Mouse (Mus musculus): ENCODE measurements at regions not wholly inside any gene's neighbourhood (a gene's known extent, or its start where the extent isn't known, plus 50 kb on each side); places are given as distances from the start of the nearest gene placed in this dataset. TPM values are rescaled to one million over a fixed set of nuclear protein-coding genes. Genes with fewer than 3 reads are reported as not detected.

DNA sequence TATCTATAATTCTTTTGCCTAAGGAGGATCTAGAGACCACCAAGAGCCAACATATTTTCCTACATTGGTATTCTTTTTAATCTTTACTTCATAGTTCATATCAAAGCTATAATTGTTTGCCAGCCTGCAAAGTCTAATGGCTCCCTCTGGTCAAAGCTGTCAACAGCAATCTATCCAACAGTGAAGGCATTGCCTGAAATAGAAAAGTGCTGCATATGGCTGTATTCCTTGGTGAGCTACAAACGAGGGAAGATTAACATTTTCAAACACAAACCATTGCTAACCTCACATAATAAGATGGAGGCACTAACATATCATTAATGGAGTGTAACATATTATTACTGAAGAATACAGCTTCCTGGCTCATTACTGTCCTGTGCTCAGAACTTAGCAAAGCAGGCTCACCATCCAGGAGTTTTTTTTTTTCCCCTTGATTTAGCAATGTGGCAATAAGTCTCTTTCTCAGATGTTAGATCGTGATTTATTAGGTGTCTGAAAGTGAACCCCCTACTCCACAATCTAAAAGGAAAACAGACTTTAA is 66.3 kb upstream of the Sema3a start:
- TF ChIP-seq CTCF (IDR thresholded peaks at IDR 0.05), result no peak
- H3K4me3 ChIP-seq, result no peak overlapping the region
- intact Hi-C loops (cut with DNase I), result no loop called here
- no peak overlapping the region for H3K27ac ChIP-seq
- no peak for DNase-seq

DNA sequence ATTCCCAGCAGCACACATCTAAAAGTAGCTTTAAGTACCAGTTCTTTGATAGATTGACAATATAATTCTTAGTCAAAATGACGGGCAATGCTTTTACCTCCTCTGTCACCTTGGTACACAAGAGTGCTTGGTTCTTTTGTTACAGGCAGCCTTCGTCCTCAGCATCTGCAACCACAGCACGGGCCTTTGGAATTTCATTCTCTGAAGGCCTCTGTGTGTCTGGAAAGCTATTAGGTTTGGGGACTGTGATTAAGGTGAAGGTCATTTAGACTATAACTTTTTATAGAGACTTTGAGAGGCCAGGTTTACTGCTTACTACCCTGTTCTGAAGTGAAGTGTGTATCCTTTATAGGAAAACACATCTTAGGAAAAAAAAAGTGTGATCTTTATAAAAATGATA is 58.3 kb upstream of the Sema3a start:
- no peak overlapping the region for H3K27ac ChIP-seq
- DNase-seq, result no peak
- H3K4me3 ChIP-seq, result no peak overlapping the region
- intact Hi-C loops (cut with DNase I), result no loop called here
- no peak for TF ChIP-seq CTCF (IDR thresholded peaks at IDR 0.05)

Small RNAs in the stretch of these regions (microRNA-seq; reads per million reads assigned to microRNA genes)
- gene Gm23243, result not detected

All from gastrocnemius, adult 2 months (tissue).